Mouse (Mus musculus): Measurements from ENCODE around the gene Usp20. TPM values are rescaled to one million over a fixed set of nuclear protein-coding genes. Genes with fewer than 3 reads are reported as not detected.

The Usp20 gene
- polyA plus RNA-seq, 1 experiment: 38.5 TPM

DNA sequence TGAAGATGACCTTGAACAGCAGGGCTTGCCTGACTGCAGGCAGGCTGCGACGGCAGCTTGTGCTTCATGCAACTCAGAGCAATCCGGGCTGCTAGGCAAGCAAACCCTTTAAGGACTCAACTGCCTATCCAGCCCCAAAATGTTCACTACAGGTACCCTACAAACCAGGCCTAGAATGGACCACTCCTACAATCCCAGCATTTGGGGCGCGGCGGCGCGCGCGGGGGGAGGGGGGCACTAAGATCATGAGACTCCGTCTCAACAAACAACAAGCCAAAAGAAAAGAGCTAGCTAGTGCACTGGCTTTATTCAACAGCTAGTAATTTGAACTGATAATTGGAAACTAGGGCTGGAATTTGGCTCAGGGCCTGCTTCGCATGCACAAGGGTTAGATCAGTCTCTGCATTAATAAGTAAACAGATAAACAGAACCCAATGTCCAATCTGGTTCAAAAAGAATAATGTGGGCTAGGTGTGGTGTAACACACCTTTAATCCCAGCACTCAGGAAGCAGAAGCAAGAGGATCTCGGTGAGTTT, 85.0 kb downstream of the Usp20 start:
- no peaks in the 10 kb centered on the region for H3K27me3 ChIP-seq (ENCODE audit: control insufficient read depth, insufficient read depth, insufficient read length)

DNA sequence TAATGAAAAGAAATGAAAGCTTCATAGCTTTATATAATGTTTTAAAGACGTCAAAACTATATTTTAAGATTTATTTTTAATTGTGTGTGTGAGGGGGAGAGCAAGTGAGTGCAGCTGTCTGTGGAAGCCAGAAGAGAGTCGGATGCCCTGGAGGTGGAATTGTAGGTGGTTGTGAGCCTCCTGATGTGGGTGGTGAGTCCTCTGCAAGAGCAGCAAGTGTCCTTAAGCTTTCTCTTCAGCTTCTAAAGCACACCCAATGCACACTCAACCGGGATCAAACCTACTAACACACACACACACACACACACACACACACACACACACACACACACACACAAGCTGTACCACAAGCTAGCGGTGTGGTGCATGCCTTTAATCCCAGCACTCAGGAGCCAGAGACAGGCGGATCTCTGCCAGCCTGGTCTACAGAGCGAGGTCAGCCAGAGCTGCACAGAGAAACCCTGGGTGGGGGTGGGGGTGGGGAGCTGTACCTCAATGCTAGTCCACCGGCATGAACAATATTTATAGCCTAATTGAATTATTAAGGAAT, 85.7 kb downstream of the Usp20 start:
- H3K4me3 ChIP-seq: no peak overlapping the region
- no peak overlapping the region for H3ac ChIP-seq (ENCODE audit: control insufficient read depth, insufficient read length)
- H3K27me3 ChIP-seq (ENCODE audit: control insufficient read depth, insufficient read depth, insufficient read length): no peaks in the 10 kb centered on the region
- peak overlapping the region; percentile 56 for H3K4me2 ChIP-seq (ENCODE audit: low read depth)
- no peaks in the 10 kb centered on the region for H3K36me3 ChIP-seq (ENCODE audit: control insufficient read depth, insufficient read depth)
- no peaks in the 10 kb centered on the region for H3K79me2 ChIP-seq (ENCODE audit: control insufficient read depth, insufficient read depth)
- TF ChIP-seq TCF12 (IDR thresholded peaks at IDR 0.05; ENCODE audit: insufficient read depth, poor library complexity, severe bottlenecking): no peak
- TF ChIP-seq MAX (IDR thresholded peaks at IDR 0.05; ENCODE audit: low read depth): no peak
- no peak for TF ChIP-seq MYOG (IDR thresholded peaks at IDR 0.05; ENCODE audit: control insufficient read depth in 1 of 3, insufficient read depth in 1 of 3, insufficient read length in 2 of 3, low read depth in 2 of 3)
- no peak for TF ChIP-seq SRF (IDR thresholded peaks at IDR 0.05; ENCODE audit: control insufficient read depth, insufficient read length, low read depth)
- TF ChIP-seq CEBPB (IDR thresholded peaks at IDR 0.05; ENCODE audit: insufficient read depth, poor library complexity, severe bottlenecking): no peak
- TF ChIP-seq TCF3 (IDR thresholded peaks at IDR 0.05; ENCODE audit: insufficient read length, low read depth): no peak
- no peak for TF ChIP-seq E2F4 (IDR thresholded peaks at IDR 0.05; ENCODE audit: insufficient read depth)
- TF ChIP-seq REST (IDR thresholded peaks at IDR 0.05; ENCODE audit: insufficient read depth, insufficient read length): no peak
- no peak for TF ChIP-seq MYOD1 (IDR thresholded peaks at IDR 0.05; ENCODE audit: control insufficient read depth in 1 of 3, insufficient read length in 2 of 3, low read depth in 2 of 3)

More for the DNA sequence above, 85.0 kb downstream of the Usp20 start:
- Histone ChIP-seq H3K79me2 (ENCODE audit: control insufficient read depth, insufficient read depth) (no peaks in the 10 kb centered on the region), H3K36me3 (ENCODE audit: control insufficient read depth, insufficient read depth) (no peaks in the 10 kb centered on the region), H3ac (ENCODE audit: control insufficient read depth, insufficient read length) (no peak overlapping the region), H3K4me2 (ENCODE audit: low read depth) (no peak overlapping the region), H3K4me3 (no peak overlapping the region)
- TF ChIP-seq TCF3 (IDR thresholded peaks at IDR 0.05; ENCODE audit: insufficient read length, low read depth) (no peak), TCF12 (IDR thresholded peaks at IDR 0.05; ENCODE audit: insufficient read depth, poor library complexity, severe bottlenecking) (no peak), REST (IDR thresholded peaks at IDR 0.05; ENCODE audit: insufficient read depth, insufficient read length) (no peak), POLR2A (IDR thresholded peaks at IDR 0.05; ENCODE audit: insufficient read length, low read depth) (no peak), E2F4 (IDR thresholded peaks at IDR 0.05; ENCODE audit: insufficient read depth) (no peak), MAX (IDR thresholded peaks at IDR 0.05; ENCODE audit: low read depth) (no peak), USF1 (IDR thresholded peaks at IDR 0.05; ENCODE audit: low read depth) (no peak), MYOD1 (IDR thresholded peaks at IDR 0.05; ENCODE audit: control insufficient read depth in 1 of 3, insufficient read length in 2 of 3, low read depth in 2 of 3) (no peak), MYOG (IDR thresholded peaks at IDR 0.05; ENCODE audit: control insufficient read depth in 1 of 3, insufficient read depth in 1 of 3, insufficient read length in 2 of 3, low read depth in 2 of 3) (no peak), SRF (IDR thresholded peaks at IDR 0.05; ENCODE audit: control insufficient read depth, insufficient read length, low read depth) (no peak), CEBPB (IDR thresholded peaks at IDR 0.05; ENCODE audit: insufficient read depth, poor library complexity, severe bottlenecking) (no peak)

DNA sequence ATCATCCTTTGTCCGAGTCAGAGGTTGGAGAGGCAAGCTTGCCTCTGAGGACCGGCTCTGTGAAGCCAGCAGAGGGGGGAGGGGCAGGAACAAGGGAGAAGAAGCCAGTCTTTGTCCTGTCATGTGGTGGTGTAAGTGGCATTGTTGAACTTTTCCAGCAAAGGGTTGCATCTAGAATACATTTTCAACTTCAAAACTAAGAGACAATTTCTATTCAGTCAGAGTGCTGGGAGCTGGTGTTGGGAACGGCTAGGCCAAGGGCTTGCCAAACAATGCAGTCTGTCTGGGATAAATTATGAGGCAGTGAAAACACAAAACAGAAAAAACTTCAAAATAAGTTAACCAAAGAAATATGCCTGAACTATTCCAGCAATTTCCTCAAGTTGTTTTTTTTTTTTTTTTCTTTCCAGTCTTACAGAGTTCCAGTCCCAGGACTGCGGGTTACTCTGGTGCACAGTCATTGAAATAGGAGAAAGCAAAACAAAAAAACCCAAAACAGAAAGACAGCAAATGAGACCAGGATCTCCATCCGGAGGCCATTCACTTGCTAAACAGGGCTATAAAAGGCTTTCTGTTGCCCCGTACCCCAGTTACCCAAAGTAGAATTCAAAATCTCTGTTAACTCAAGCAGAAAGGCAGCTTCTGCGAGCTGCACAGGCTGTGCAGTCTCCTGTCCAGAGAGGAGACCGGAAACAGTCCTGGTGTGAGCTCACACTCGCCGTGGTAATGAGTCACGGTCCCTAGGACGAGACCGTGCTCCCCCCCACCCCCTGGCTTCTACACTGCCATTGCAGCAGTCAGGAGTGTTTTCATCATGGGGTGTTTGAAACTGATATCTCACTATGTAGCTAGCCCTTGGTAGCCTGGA, 86.4 kb downstream of the Usp20 start:
- H3K36me3 ChIP-seq (ENCODE audit: control insufficient read depth, insufficient read depth): no peaks in the 10 kb centered on the region
- H3K4me3 ChIP-seq: no peak overlapping the region
- H3K79me2 ChIP-seq (ENCODE audit: control insufficient read depth, insufficient read depth): no peaks in the 10 kb centered on the region
- H3K4me2 ChIP-seq (ENCODE audit: low read depth): peak overlapping the region; percentile 56
- H3K27me3 ChIP-seq (ENCODE audit: control insufficient read depth, insufficient read depth, insufficient read length): no peaks in the 10 kb centered on the region
- no peak overlapping the region for H3ac ChIP-seq (ENCODE audit: control insufficient read depth, insufficient read length)
- peak in 1 of 3 experiments; percentile 15 for TF ChIP-seq MYOD1 (IDR thresholded peaks at IDR 0.05; ENCODE audit: control insufficient read depth in 1 of 3, insufficient read length in 2 of 3, low read depth in 2 of 3)
- TF ChIP-seq USF1 (IDR thresholded peaks at IDR 0.05; ENCODE audit: low read depth): no peak

- no peaks in the 10 kb centered on the region for H3K79me2 ChIP-seq (ENCODE audit: control insufficient read depth, insufficient read depth)
- TF ChIP-seq POLR2A (IDR thresholded peaks at IDR 0.05; ENCODE audit: insufficient read length, low read depth) (no peak), CEBPB (IDR thresholded peaks at IDR 0.05; ENCODE audit: insufficient read depth, poor library complexity, severe bottlenecking) (no peak), E2F4 (IDR thresholded peaks at IDR 0.05; ENCODE audit: insufficient read depth) (no peak), SRF (IDR thresholded peaks at IDR 0.05; ENCODE audit: control insufficient read depth, insufficient read length, low read depth) (no peak), REST (IDR thresholded peaks at IDR 0.05; ENCODE audit: insufficient read depth, insufficient read length) (no peak), MAX (IDR thresholded peaks at IDR 0.05; ENCODE audit: low read depth) (no peak), TCF3 (IDR thresholded peaks at IDR 0.05; ENCODE audit: insufficient read length, low read depth) (no peak), MYOD1 (IDR thresholded peaks at IDR 0.05; ENCODE audit: control insufficient read depth in 1 of 3, insufficient read length in 2 of 3, low read depth in 2 of 3) (no peak), TCF12 (IDR thresholded peaks at IDR 0.05; ENCODE audit: insufficient read depth, poor library complexity, severe bottlenecking) (no peak), USF1 (IDR thresholded peaks at IDR 0.05; ENCODE audit: low read depth) (no peak), MYOG (IDR thresholded peaks at IDR 0.05; ENCODE audit: control insufficient read depth in 1 of 3, insufficient read depth in 1 of 3, insufficient read length in 2 of 3, low read depth in 2 of 3) (no peak), POLR2AphosphoS2 (IDR thresholded peaks at IDR 0.05; ENCODE audit: insufficient read length, low read depth) (no peak)
- H3K36me3 ChIP-seq (ENCODE audit: control insufficient read depth, insufficient read depth): no peaks in the 10 kb centered on the region
- H3ac ChIP-seq (ENCODE audit: control insufficient read depth, insufficient read length): no peak overlapping the region
- no peak overlapping the region for H3K4me3 ChIP-seq
- no peaks in the 10 kb centered on the region for H3K27me3 ChIP-seq (ENCODE audit: control insufficient read depth, insufficient read depth, insufficient read length)
- no peak overlapping the region for H3K4me2 ChIP-seq (ENCODE audit: low read depth)
Observed at GRCm38 (mm10) chr2:31069114-31069445, 87.0 kb downstream of the Usp20 start.

All from myocyte (in vitro differentiated cells).